Mouse (Mus musculus): ENCODE data around the gene Slc5a6. TPM values are rescaled to one million over a fixed set of nuclear protein-coding genes. Genes with fewer than 3 reads are reported as not detected.

Slc5a6 gene
- total RNA-seq, 1 experiment: 44.1 TPM

GRCm38 (mm10) chr5:31086606-31087005 is 37.9 kb upstream of the Slc5a6 start:
- in situ Hi-C loops (cut with MboI; ENCODE audit: low sequenced_read_pairs in 2 of 2, unreplicated experiment in 2 of 2): no loop called here
- H3K9me3 ChIP-seq (ENCODE audit: control insufficient read depth, insufficient read depth, low read depth, low read length): no peaks in the 10 kb centered on the region
- H3K36me3 ChIP-seq (ENCODE audit: control insufficient read depth, insufficient read depth, low read length, poor library complexity, severe bottlenecking): no peaks in the 10 kb centered on the region
- peaks cover 0 to 2% of the 10 kb centered on the region in 2 experiments; a peak in 1 of 4 replicates for H3K4me1 ChIP-seq (ENCODE audit: control insufficient read depth in 2 of 2, insufficient read depth in 2 of 2, low read length in 2 of 2, poor library complexity in 1 of 2)
- H3K27ac ChIP-seq (ENCODE audit: insufficient read depth, low read depth, low read length, poor library complexity, severe bottlenecking): no peak overlapping the region
- no peak overlapping the region for H3K4me3 ChIP-seq (ENCODE audit: insufficient read depth in 1 of 2, low read depth in 1 of 2, low read length in 2 of 2, poor library complexity in 1 of 2, severe bottlenecking in 1 of 2)
- no peak for DNase-seq (ENCODE audit: low read depth, low spot score)
- H3K9ac ChIP-seq (ENCODE audit: insufficient read depth, low read depth, low read length, poor library complexity, severe bottlenecking): no peak overlapping the region
- TF ChIP-seq ZNF384 (IDR thresholded peaks at IDR 0.05; ENCODE audit: low read depth, low read length) (no peak), MAFK (IDR thresholded peaks at IDR 0.05; ENCODE audit: insufficient read depth, low read depth, low read length) (no peak), ZC3H11A (IDR thresholded peaks at IDR 0.05; ENCODE audit: borderline replicate concordance, low read depth, low read length) (no peak)

GRCm38 (mm10) chr5:31083949-31084348 is 35.2 kb upstream of the Slc5a6 start:
- no peak for DNase-seq (ENCODE audit: low read depth, low spot score)
- TF ChIP-seq CHD2 (IDR thresholded peaks at IDR 0.05; ENCODE audit: low read depth, low read length) (no peak), HCFC1 (IDR thresholded peaks at IDR 0.05; ENCODE audit: borderline replicate concordance, insufficient read depth, low read length) (no peak)
- in situ Hi-C loops (cut with MboI; ENCODE audit: low sequenced_read_pairs in 2 of 2, unreplicated experiment in 2 of 2): no loop called here

GRCm38 (mm10) chr5:31082935-31083625 is 34.4 kb upstream of the Slc5a6 start:
- Histone ChIP-seq H3K9ac (ENCODE audit: insufficient read depth, low read depth, low read length, poor library complexity, severe bottlenecking) (no peak overlapping the region), H3K9me3 (ENCODE audit: control insufficient read depth, insufficient read depth, low read depth, low read length) (no peaks in the 10 kb centered on the region), H3K4me3 (ENCODE audit: insufficient read depth in 1 of 2, low read depth in 1 of 2, low read length in 2 of 2, poor library complexity in 1 of 2, severe bottlenecking in 1 of 2) (no peak overlapping the region), H3K36me3 (ENCODE audit: control insufficient read depth, insufficient read depth, low read length, poor library complexity, severe bottlenecking) (peaks cover 7% of the 10 kb centered on the region), H3K27ac (ENCODE audit: insufficient read depth, low read depth, low read length, poor library complexity, severe bottlenecking) (no peak overlapping the region), H3K4me1 (ENCODE audit: control insufficient read depth in 2 of 2, insufficient read depth in 2 of 2, low read length in 2 of 2, poor library complexity in 1 of 2) (no peaks in the 10 kb centered on the region)
- TF ChIP-seq ZC3H11A (IDR thresholded peaks at IDR 0.05; ENCODE audit: borderline replicate concordance, low read depth, low read length) (no peak), HCFC1 (IDR thresholded peaks at IDR 0.05; ENCODE audit: borderline replicate concordance, insufficient read depth, low read length) (no peak), ZNF384 (IDR thresholded peaks at IDR 0.05; ENCODE audit: low read depth, low read length) (no peak), CHD2 (IDR thresholded peaks at IDR 0.05; ENCODE audit: low read depth, low read length) (no peak), MAFK (IDR thresholded peaks at IDR 0.05; ENCODE audit: insufficient read depth, low read depth, low read length) (no peak)
- DNase-seq (ENCODE audit: low read depth, low spot score): no peak
- in situ Hi-C loops (cut with MboI; ENCODE audit: low sequenced_read_pairs in 2 of 2, unreplicated experiment in 2 of 2): no loop called here

More at GRCm38 (mm10) chr5:31083949-31084348, 35.2 kb upstream of the Slc5a6 start:
- H3K4me1 ChIP-seq (ENCODE audit: control insufficient read depth in 2 of 2, insufficient read depth in 2 of 2, low read length in 2 of 2, poor library complexity in 1 of 2): no peaks in the 10 kb centered on the region
- no peak overlapping the region for H3K27ac ChIP-seq (ENCODE audit: insufficient read depth, low read depth, low read length, poor library complexity, severe bottlenecking)
- no peaks in the 10 kb centered on the region for H3K9me3 ChIP-seq (ENCODE audit: control insufficient read depth, insufficient read depth, low read depth, low read length)
- H3K36me3 ChIP-seq (ENCODE audit: control insufficient read depth, insufficient read depth, low read length, poor library complexity, severe bottlenecking): no peaks in the 10 kb centered on the region; the same call in 1 of the 2 replicates
- H3K4me3 ChIP-seq (ENCODE audit: insufficient read depth in 1 of 2, low read depth in 1 of 2, low read length in 2 of 2, poor library complexity in 1 of 2, severe bottlenecking in 1 of 2): no peak overlapping the region
- H3K9ac ChIP-seq (ENCODE audit: insufficient read depth, low read depth, low read length, poor library complexity, severe bottlenecking): no peak overlapping the region

- no peak overlapping the region for H3K4me3 ChIP-seq (ENCODE audit: insufficient read depth in 1 of 2, low read depth in 1 of 2, low read length in 2 of 2, poor library complexity in 1 of 2, severe bottlenecking in 1 of 2)
- in situ Hi-C loops (cut with MboI; ENCODE audit: low sequenced_read_pairs in 2 of 2, unreplicated experiment in 2 of 2): no loop called here
- H3K36me3 ChIP-seq (ENCODE audit: control insufficient read depth, insufficient read depth, low read length, poor library complexity, severe bottlenecking): peaks cover 15% of the 10 kb centered on the region
- H3K4me1 ChIP-seq (ENCODE audit: control insufficient read depth in 2 of 2, insufficient read depth in 2 of 2, low read length in 2 of 2, poor library complexity in 1 of 2): no peaks in the 10 kb centered on the region
- no peak for DNase-seq (ENCODE audit: low read depth, low spot score)
- no peaks in the 10 kb centered on the region for H3K9me3 ChIP-seq (ENCODE audit: control insufficient read depth, insufficient read depth, low read depth, low read length)
- no peak overlapping the region for H3K27ac ChIP-seq (ENCODE audit: insufficient read depth, low read depth, low read length, poor library complexity, severe bottlenecking)
- no peak overlapping the region for H3K9ac ChIP-seq (ENCODE audit: insufficient read depth, low read depth, low read length, poor library complexity, severe bottlenecking)
- TF ChIP-seq ZNF384 (IDR thresholded peaks at IDR 0.05; ENCODE audit: low read depth, low read length) (no peak), MAFK (IDR thresholded peaks at IDR 0.05; ENCODE audit: insufficient read depth, low read depth, low read length) (no peak), HCFC1 (IDR thresholded peaks at IDR 0.05; ENCODE audit: borderline replicate concordance, insufficient read depth, low read length) (no peak), ZC3H11A (IDR thresholded peaks at IDR 0.05; ENCODE audit: borderline replicate concordance, low read depth, low read length) (no peak), CHD2 (IDR thresholded peaks at IDR 0.05; ENCODE audit: low read depth, low read length) (no peak)
Observed at GRCm38 (mm10) chr5:31082355-31082754, 33.6 kb upstream of the Slc5a6 start.

- H3K4me1 ChIP-seq (ENCODE audit: control insufficient read depth in 2 of 2, insufficient read depth in 2 of 2, low read length in 2 of 2, poor library complexity in 1 of 2): peaks cover 0 to 2% of the 10 kb centered on the region in 2 experiments; a peak in 1 of 4 replicates
- no peaks in the 10 kb centered on the region for H3K9me3 ChIP-seq (ENCODE audit: control insufficient read depth, insufficient read depth, low read depth, low read length)
- no peak overlapping the region for H3K27ac ChIP-seq (ENCODE audit: insufficient read depth, low read depth, low read length, poor library complexity, severe bottlenecking)
- peaks cover 24% of the 10 kb centered on the region for H3K36me3 ChIP-seq (ENCODE audit: control insufficient read depth, insufficient read depth, low read length, poor library complexity, severe bottlenecking)
- TF ChIP-seq MAFK (IDR thresholded peaks at IDR 0.05; ENCODE audit: insufficient read depth, low read depth, low read length): no peak
- TF ChIP-seq ZNF384 (IDR thresholded peaks at IDR 0.05; ENCODE audit: low read depth, low read length): no peak
- TF ChIP-seq HCFC1 (IDR thresholded peaks at IDR 0.05; ENCODE audit: borderline replicate concordance, insufficient read depth, low read length): no peak
- TF ChIP-seq CHD2 (IDR thresholded peaks at IDR 0.05; ENCODE audit: low read depth, low read length): no peak
- TF ChIP-seq ZC3H11A (IDR thresholded peaks at IDR 0.05; ENCODE audit: borderline replicate concordance, low read depth, low read length): no peak
- no peak overlapping the region for H3K9ac ChIP-seq (ENCODE audit: insufficient read depth, low read depth, low read length, poor library complexity, severe bottlenecking)
- DNase-seq (ENCODE audit: low read depth, low spot score): no peak
- no peak overlapping the region for H3K4me3 ChIP-seq (ENCODE audit: insufficient read depth in 1 of 2, low read depth in 1 of 2, low read length in 2 of 2, poor library complexity in 1 of 2, severe bottlenecking in 1 of 2)
- in situ Hi-C loops (cut with MboI; ENCODE audit: low sequenced_read_pairs in 2 of 2, unreplicated experiment in 2 of 2): no loop called here
Observed at GRCm38 (mm10) chr5:31081386-31081785, 32.7 kb upstream of the Slc5a6 start.
